Mouse (Mus musculus): ENCODE results near the gene Miip.
"Not testable (repeated sequence)": the region's sequence is repeated elsewhere in the genome, so short reads cannot be mapped to it uniquely, and the experiment has no call there.

DNA sequence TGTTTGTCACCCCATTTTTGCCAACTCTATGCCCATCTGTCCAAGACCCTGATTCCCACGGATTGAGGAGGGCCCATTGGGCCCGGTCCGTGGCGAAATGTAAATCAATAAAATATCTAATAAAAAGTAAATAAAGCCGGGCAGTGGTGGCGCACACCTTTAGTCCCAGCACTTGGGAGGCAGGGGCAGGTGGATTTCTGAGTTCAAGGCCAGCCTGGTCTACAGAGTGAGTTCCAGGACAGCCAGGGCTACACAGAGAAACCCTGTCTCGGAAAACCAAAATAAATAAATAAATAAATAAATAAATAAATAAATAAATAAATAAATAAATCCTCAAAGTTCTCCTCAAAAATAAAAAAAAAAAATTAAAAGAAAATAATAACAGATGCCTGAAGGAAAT lies 49.0 kb downstream of the Miip start:
- not testable (repeated sequence) for TF ChIP-seq MAFK (IDR thresholded peaks at IDR 0.05; ENCODE audit: insufficient read depth, low read depth, low read length); HCFC1 (IDR thresholded peaks at IDR 0.05; ENCODE audit: borderline replicate concordance, insufficient read depth, low read length)

Measured in ES-E14 (cell line).